Mouse (Mus musculus): ENCODE results near the gene Tpbgl.

The Tpbgl gene

DNA sequence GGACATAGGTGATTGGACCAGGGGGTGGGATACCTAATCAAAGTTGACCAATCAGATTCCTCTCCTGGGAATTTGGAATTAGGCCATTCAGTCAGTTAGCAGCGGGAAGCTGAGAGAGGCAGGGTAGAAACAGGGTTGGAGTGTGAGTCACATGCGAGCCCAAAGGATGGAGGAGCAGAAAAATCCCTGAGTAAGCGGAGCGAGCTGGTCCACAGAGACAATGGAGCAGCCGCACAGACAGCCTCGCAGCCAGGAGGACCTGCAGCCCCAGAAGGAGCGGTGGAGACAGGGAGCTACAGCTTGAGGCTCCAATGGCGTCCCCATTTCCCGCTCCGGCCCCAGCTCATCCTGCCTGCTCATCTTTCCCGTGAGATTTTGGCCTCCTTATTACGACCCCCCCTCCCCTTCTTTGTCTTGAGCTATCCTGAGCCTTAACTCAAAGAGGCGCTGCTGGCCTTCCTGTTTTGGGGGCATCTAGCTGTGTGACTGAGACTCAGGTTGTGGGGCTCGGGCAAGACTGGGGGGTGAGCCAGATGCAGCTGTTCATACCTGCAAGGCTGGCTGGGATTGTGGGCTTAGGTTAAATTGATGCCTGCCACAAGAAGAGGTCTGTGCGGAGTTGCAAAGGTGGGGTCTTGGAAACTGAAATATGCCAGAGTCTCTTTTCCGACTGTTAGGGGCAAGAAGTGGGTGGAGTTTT, 47.3 kb downstream of the Tpbgl start:
- no peak for DNase-seq

DNA sequence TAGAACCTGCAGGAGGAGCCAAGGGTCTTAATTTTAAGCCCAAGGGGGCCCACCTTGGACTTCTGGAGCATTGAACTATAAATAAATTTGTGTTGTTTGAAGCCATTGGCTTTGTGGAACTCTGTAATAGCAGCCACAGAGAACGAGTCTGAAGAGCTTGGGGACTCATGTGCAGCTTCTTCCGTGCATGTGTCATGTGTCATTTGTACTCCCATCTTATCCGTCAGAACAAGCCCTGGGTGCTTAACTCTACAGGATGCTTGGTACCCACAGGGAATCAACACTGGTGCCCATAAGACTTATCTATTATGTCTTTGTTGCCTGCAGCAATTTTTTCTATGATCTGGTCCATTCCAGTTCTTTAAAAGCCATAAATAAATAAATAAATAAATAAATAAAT, 48.7 kb downstream of the Tpbgl start:
- DNase-seq: no peak

Data from lung, adult 18-20 months (tissue).